Mouse (Mus musculus): Measurements from ENCODE around the gene Csnk1e. TPM values are rescaled to one million over a fixed set of nuclear protein-coding genes. Genes with fewer than 3 reads are reported as not detected.
"Not testable (repeated sequence)": the region's sequence is repeated elsewhere in the genome, so short reads cannot be mapped to it uniquely, and the experiment has no call there.

Gene Csnk1e
- total RNA-seq (2014; fragmentation: Nextera tagmentation) (48.5 and 52.0 TPM in 2 replicates), total RNA-seq (2017) (30.5 and 40.8 TPM in 2 replicates)

GRCm38 (mm10) chr15:79455106-79455810, at the start of gene Csnk1e:
TSS of gene Csnk1e (minus strand) at chr15:79455566.
- ATAC-seq (replicated peaks; ENCODE audit: low FRiP score, low TSS enrichment, poor library complexity, severe bottlenecking) = peak; percentile 68

GRCm38 (mm10) chr15:79504707-79505452, 49.5 kb upstream of the Csnk1e start, which contains the start of gene Kcnj4:
TSS of gene Kcnj4 (minus strand) at chr15:79505241.
- ATAC-seq (replicated peaks; ENCODE audit: low FRiP score, low TSS enrichment, poor library complexity, severe bottlenecking) = no peak

- ATAC-seq (replicated peaks; ENCODE audit: low FRiP score, low TSS enrichment, poor library complexity, severe bottlenecking) = no peak
These were observed 48.1 kb upstream of the Csnk1e start for GRCm38 (mm10) chr15:79503438-79503837.

GRCm38 (mm10) chr15:79502891-79503341, 47.5 kb upstream of the Csnk1e start:
- ATAC-seq (replicated peaks; ENCODE audit: low FRiP score, low TSS enrichment, poor library complexity, severe bottlenecking) = no peak

GRCm38 (mm10) chr15:79500110-79500509, 44.7 kb upstream of the Csnk1e start:
- ATAC-seq (replicated peaks; ENCODE audit: low FRiP score, low TSS enrichment, poor library complexity, severe bottlenecking) = no peak

- ATAC-seq (replicated peaks; ENCODE audit: low FRiP score, low TSS enrichment, poor library complexity, severe bottlenecking) = no peak
These were observed 38.2 kb upstream of the Csnk1e start for GRCm38 (mm10) chr15:79493527-79493926.

GRCm38 (mm10) chr15:79489463-79489862, 34.1 kb upstream of the Csnk1e start:
- ATAC-seq (replicated peaks; ENCODE audit: low FRiP score, low TSS enrichment, poor library complexity, severe bottlenecking) = no peak

GRCm38 (mm10) chr15:79481181-79481688, 25.9 kb upstream of the Csnk1e start:
- ATAC-seq (replicated peaks; ENCODE audit: low FRiP score, low TSS enrichment, poor library complexity, severe bottlenecking) = no peak

GRCm38 (mm10) chr15:79477227-79477626, 21.9 kb upstream of the Csnk1e start:
- no peak for ATAC-seq (replicated peaks; ENCODE audit: low FRiP score, low TSS enrichment, poor library complexity, severe bottlenecking)

- ATAC-seq (replicated peaks; ENCODE audit: low FRiP score, low TSS enrichment, poor library complexity, severe bottlenecking) = no peak
These were observed 18.4 kb upstream of the Csnk1e start for GRCm38 (mm10) chr15:79473638-79474355.

- ATAC-seq (replicated peaks; ENCODE audit: low FRiP score, low TSS enrichment, poor library complexity, severe bottlenecking) = no peak
These were observed 17.7 kb upstream of the Csnk1e start for GRCm38 (mm10) chr15:79473042-79473441.

GRCm38 (mm10) chr15:79471095-79471494, 15.7 kb upstream of the Csnk1e start:
- ATAC-seq (replicated peaks; ENCODE audit: low FRiP score, low TSS enrichment, poor library complexity, severe bottlenecking) = no peak

GRCm38 (mm10) chr15:79470583-79470982, 15.2 kb upstream of the Csnk1e start:
- ATAC-seq (replicated peaks; ENCODE audit: low FRiP score, low TSS enrichment, poor library complexity, severe bottlenecking) = no peak

GRCm38 (mm10) chr15:79469577-79469976, 14.2 kb upstream of the Csnk1e start:
- ATAC-seq (replicated peaks; ENCODE audit: low FRiP score, low TSS enrichment, poor library complexity, severe bottlenecking) = no peak

GRCm38 (mm10) chr15:79466601-79467286, 11.4 kb upstream of the Csnk1e start:
- peak; percentile 92 for ATAC-seq (replicated peaks; ENCODE audit: low FRiP score, low TSS enrichment, poor library complexity, severe bottlenecking)

GRCm38 (mm10) chr15:79456546-79456945, 1.2 kb upstream of the Csnk1e start:
- no peak for ATAC-seq (replicated peaks; ENCODE audit: low FRiP score, low TSS enrichment, poor library complexity, severe bottlenecking)

GRCm38 (mm10) chr15:79456104-79456503, 738 bp upstream of the Csnk1e start:
- ATAC-seq (replicated peaks; ENCODE audit: low FRiP score, low TSS enrichment, poor library complexity, severe bottlenecking) = not testable (repeated sequence)

GRCm38 (mm10) chr15:79453831-79454230, 1.5 kb downstream of the Csnk1e start:
- ATAC-seq (replicated peaks; ENCODE audit: low FRiP score, low TSS enrichment, poor library complexity, severe bottlenecking) = no peak

GRCm38 (mm10) chr15:79448041-79448440, 7.3 kb downstream of the Csnk1e start:
- no peak for ATAC-seq (replicated peaks; ENCODE audit: low FRiP score, low TSS enrichment, poor library complexity, severe bottlenecking)
